In genomic region chr19:36166401-36167160, GRCm38 (mm10) we compare ENCODE assay signal across 28 mouse cellular contexts. TPM values are rescaled to one million over a fixed set of nuclear protein-coding genes. Genes with fewer than 3 reads are reported as not detected.
A peak's percentile ranks its signal among the peaks of the same experiment; 100 is the strongest.
DNase-seq lines count a peak whose midpoint lies in the region; ATAC-seq and TF ChIP-seq lines count a peak whose summit lies in the region.
"Had no signal": no experiment of that assay in that cellular context is flagged by ENCODE, and none has a peak within 500 bp of the region (broad histone marks: within the 10 kb centered on the region; RNA-seq: fewer than 3 reads in every experiment).

No protein-coding gene starts in this region.

- H3K4me1 ChIP-seq in lung, postnatal 0 days (ENCODE audit: insufficient read depth, low read depth, low read length): peaks cover 4% of the 10 kb centered on the region; the same call in 1 of the 2 replicates
- no peaks in the 10 kb centered on the region for H3K4me1 ChIP-seq in lung, adult 2 months (ENCODE audit: control insufficient read depth, insufficient read depth, low read length)
- peaks cover 48% of the 10 kb centered on the region for H3K4me1 ChIP-seq in heart, embryonic 13.5 days
- H3K4me1 ChIP-seq: hindbrain, embryonic 10.5 days; intestine, embryonic 15.5 days; liver, embryonic 15.5 days had no signal

- H3K4me3 ChIP-seq in lung, postnatal 0 days (ENCODE audit: low read depth, low read length): no peak overlapping the region
- H3K4me3 ChIP-seq in lung, adult 2 months (replicated peaks; ENCODE audit: extremely low read depth, low read depth, low read length): no peak overlapping the region
- no peak overlapping the region for H3K4me3 ChIP-seq in heart, embryonic 13.5 days
- H3K4me3 ChIP-seq: embryonic facial prominence, embryonic 12.5 days; hindbrain, embryonic 10.5 days; intestine, embryonic 15.5 days; limb, embryonic 10.5 days; liver, embryonic 15.5 days had no signal

- intact Hi-C loops in heart, postnatal 14 days (cut with DNase I): loop anchor here (5.0 kb wide), 2 partner anchors 54 to 91 kb away; no protein-coding TSS in a partner anchor

- H3K36me3 ChIP-seq in lung, postnatal 0 days (ENCODE audit: insufficient read depth, low read length): no peaks in the 10 kb centered on the region
- H3K36me3 ChIP-seq in heart, embryonic 13.5 days: no peaks in the 10 kb centered on the region
- H3K36me3 ChIP-seq: embryonic facial prominence, embryonic 12.5 days; hindbrain, embryonic 10.5 days; intestine, embryonic 15.5 days; limb, embryonic 10.5 days; liver, embryonic 15.5 days had no signal

- no peak overlapping the region for H3K9ac ChIP-seq in lung, postnatal 0 days (replicated peaks; ENCODE audit: low read depth)
- no peak overlapping the region for H3K9ac ChIP-seq in heart, embryonic 13.5 days
- H3K9ac ChIP-seq: embryonic facial prominence, embryonic 12.5 days; intestine, embryonic 15.5 days; liver, embryonic 15.5 days had no signal

- peak; percentile 12 for ATAC-seq in lung, postnatal 0 days
- no peak for ATAC-seq in heart, embryonic 13.5 days (ENCODE audit: extremely low read depth, insufficient number of reproducible peaks, low FRiP score, low TSS enrichment)
- ATAC-seq: hindbrain, embryonic 16.5 days; intestine, embryonic 15.5 days had no signal

- no peak for TF ChIP-seq CTCF in lung, postnatal 0 days (IDR thresholded peaks at IDR 0.05)
- no peak for TF ChIP-seq CTCF in lung, adult 2 months (IDR thresholded peaks at IDR 0.05; ENCODE audit: insufficient read depth, low read length)

- no peak for TF ChIP-seq POLR2A in lung, adult 2 months (IDR thresholded peaks at IDR 0.05; ENCODE audit: borderline replicate concordance, extremely low read depth, low read depth, low read length)

- TF ChIP-seq EP300 in lung, postnatal 0 days (IDR thresholded peaks at IDR 0.05): no peak

- 64% methylated on average over 6 of the region's 6 CpGs for WGBS in lung, postnatal 0 days
- WGBS in lung, adult 2 months: 64% methylated on average over 6 of the region's 6 CpGs
- WGBS in heart, embryonic 13.5 days: 74% methylated on average over 6 of the region's 6 CpGs

- no peaks in the 10 kb centered on the region for H3K27me3 ChIP-seq in lung, postnatal 0 days (replicated peaks; ENCODE audit: insufficient read depth, low read length)
- H3K27me3 ChIP-seq in heart, embryonic 13.5 days (replicated peaks): no peaks in the 10 kb centered on the region
- H3K27me3 ChIP-seq: embryonic facial prominence, embryonic 12.5 days; intestine, embryonic 15.5 days; liver, embryonic 15.5 days had no signal

- peak; percentile 92 for DNase-seq in heart, adult 11 months
- no peak for DNase-seq in heart, postnatal 14 days
- DNase-seq in lung, postnatal 0 days (ENCODE audit: low spot score): peak; percentile 9
- DNase-seq in lung, adult 2 months: no peak
- no peak for DNase-seq in cerebellum, postnatal 36 days
- DNase-seq in embryo, embryonic 10.5 days (ENCODE audit: low spot score): no peak
- no peak for DNase-seq in spleen, postnatal 4 days (ENCODE audit: low spot score in 2 of 2)
- DNase-seq: adrenal gland, postnatal 36 days; cerebellum, adult 11 months; gastrocnemius, postnatal 36 days; kidney, adult 8-10 months; kidney, postnatal 10 days; liver; thymus, adult 2 months had no signal

- peak overlapping the region; percentile 38; the same call in 1 of the 2 replicates for H3K27ac ChIP-seq in lung, postnatal 0 days (ENCODE audit: low read length)
- peak overlapping the region; percentile 83 for H3K27ac ChIP-seq in heart, embryonic 13.5 days (replicated peaks)
- H3K27ac ChIP-seq: embryonic facial prominence, embryonic 12.5 days; hindbrain, embryonic 10.5 days; intestine, embryonic 15.5 days; limb, embryonic 10.5 days; liver, embryonic 15.5 days had no signal

- no peaks in the 10 kb centered on the region for H3K9me3 ChIP-seq in lung, postnatal 0 days (ENCODE audit: low read length)
- H3K9me3 ChIP-seq in heart, embryonic 13.5 days: peaks cover 8% of the 10 kb centered on the region
- H3K9me3 ChIP-seq: embryonic facial prominence, embryonic 12.5 days; hindbrain, embryonic 10.5 days; intestine, embryonic 15.5 days; limb, embryonic 10.5 days; liver, embryonic 15.5 days had no signal

- H3K4me2 ChIP-seq in lung, postnatal 0 days (replicated peaks; ENCODE audit: low read depth, low read length): no peak overlapping the region
- H3K4me2 ChIP-seq in heart, embryonic 13.5 days: no peak overlapping the region
- H3K4me2 ChIP-seq: embryonic facial prominence, embryonic 12.5 days; intestine, embryonic 15.5 days; liver, embryonic 15.5 days; midbrain, embryonic 11.5 days had no signal

RNA-seq across cellular contexts. Expression of gene Ankrd1, which starts 46.7 kb away (rescaled TPM):
- total RNA-seq in heart, postnatal 14 days (2021): 100 to 1,000 TPM; 169 to 276 TPM
- 2.2 and 7.4 TPM in 2 replicates for polyA plus RNA-seq in lung, postnatal 0 days (2015; fragmentation: Nextera tagmentation; extraction: Ambion mirVana)
- 8.3 and 16.0 TPM in 2 replicates for polyA plus RNA-seq in lung, adult 2 months (2012; rRNA removed)
- polyA plus RNA-seq in heart, embryonic 13.5 days (2015; fragmentation: Nextera tagmentation; extraction: Ambion mirVana): 394 and 473 TPM in 2 replicates
- total RNA-seq: adrenal gland, postnatal 36 days; layer of hippocampus, adult 18-20 months; layer of hippocampus, postnatal 14 days; megakaryocyte progenitor cell, adult 5-6 weeks; midbrain, postnatal 0 days had no signal
- polyA plus RNA-seq: forebrain, embryonic 11.5 days; hindbrain, embryonic 10.5 days; midbrain, embryonic 11.5 days; neural tube, embryonic 14.5 days had no signal

Comparison
In these comparisons a context has a peak if more than half of its experiments do, and no peak if none do; other contexts are left out.
1. DNase-seq: peak in heart, adult 11 months (single experiment) and lung, postnatal 0 days (single experiment); none in heart, postnatal 14 days (0 of 2), lung, adult 2 months (single experiment), cerebellum, postnatal 36 days (0 of 2), embryo, embryonic 10.5 days (single experiment) and spleen, postnatal 4 days (0 of 2).
2. RNA of gene Ankrd1, which starts 46.7 kb away (polyA plus RNA-seq): 394 to 473 TPM in heart, embryonic 13.5 days; 8.3 to 16.0 TPM in lung, adult 2 months and 2.2 to 7.4 TPM in lung, postnatal 0 days; every median in the first group is over 10 times any median in the second.